Mouse (Mus musculus) CH12.LX (cell line): Measurements from ENCODE around the gene Pdzd8. TPM values are rescaled to one million over a fixed set of nuclear protein-coding genes. Genes with fewer than 3 reads are reported as not detected.
A peak's percentile ranks its signal among the peaks of the same experiment; 100 is the strongest.

Experiments
- DNase-seq: peaks from one replicate; pipeline ENCODE4 v3.0.0-alpha.2; 2013; ENCODE audit errors: extremely low read depth
- H3K27ac ChIP-seq: 2 replicates; pipeline ENCODE4 v1.5.1; 2012; ENCODE audit warnings: low read depth, mild to moderate bottlenecking, control low read depth, moderate library complexity; ENCODE audit not compliant: insufficient read depth
- H3K27me3 ChIP-seq: replicated peaks from 2 replicates; pipeline ENCODE3; 2012; ENCODE audit warnings: inconsistent platforms
- H3K36me3 ChIP-seq, 2 experiments: replicated peaks in 1 of 2; 2 replicates each; pipeline versions ENCODE3 to v1.6.1; 2012; ENCODE audit warnings: inconsistent platforms in 1 of 2, low read length in 1 of 2, mild to moderate bottlenecking in 1 of 2, mixed read lengths in 1 of 2, moderate library complexity in 1 of 2; ENCODE audit not compliant: control insufficient read depth in 1 of 2, insufficient read depth in 1 of 2
- H3K4me1 ChIP-seq, 2 experiments: 2 replicates each; pipeline ENCODE4 v1.6.1; 2012; ENCODE audit warnings: inconsistent platforms in 1 of 2, moderate library complexity in 1 of 2; ENCODE audit not compliant: insufficient read depth in 2 of 2, control insufficient read depth in 1 of 2
- H3K4me2 ChIP-seq: 2 replicates; pipeline ENCODE4 v1.6.1; 2012; ENCODE audit warnings: low read depth, mild to moderate bottlenecking, control low read depth; ENCODE audit not compliant: poor library complexity, insufficient read depth, severe bottlenecking
- H3K4me3 ChIP-seq, 3 experiments: fragments of 150-350 bp in 1 of 3; sonication (generic) in 1 of 3; replicated peaks in 1 of 3; 2 replicates each; pipeline versions ENCODE3 to v1.5.1; 2011 to 2012; ENCODE audit warnings: low read depth in 2 of 3, low read length in 2 of 3, mild to moderate bottlenecking in 2 of 3, moderate library complexity in 2 of 3, control low read depth in 1 of 3, improper control_type of control experiment in 1 of 3, inconsistent platforms in 1 of 3, mixed read lengths in 1 of 3; ENCODE audit not compliant: poor library complexity in 1 of 3
- H3K79me2 ChIP-seq: replicated peaks from 2 replicates; pipeline ENCODE4 v1.6.1; 2012; ENCODE audit warnings: mild to moderate bottlenecking, moderate library complexity; ENCODE audit not compliant: control insufficient read depth, poor library complexity, insufficient read depth, severe bottlenecking; ENCODE audit errors: extremely low read depth
- H3K9ac ChIP-seq: 2 replicates; pipeline ENCODE4 v1.6.1; 2012; ENCODE audit warnings: low read depth, mild to moderate bottlenecking, control low read depth, moderate library complexity; ENCODE audit not compliant: insufficient read depth
- H3K9me3 ChIP-seq: replicated peaks from 2 replicates; pipeline ENCODE3; 2012; ENCODE audit warnings: low read length, inconsistent platforms, mixed read lengths
- CHD1 ChIP-seq: IDR thresholded peaks from 2 replicates; pipeline ENCODE4 v1.6.1; 2012; ENCODE audit warnings: low read depth, low read length, improper control_type of control experiment, inconsistent platforms
- CHD2 ChIP-seq: IDR thresholded peaks from 2 replicates; pipeline ENCODE4 v1.6.1; 2011; ENCODE audit warnings: low read length, improper control_type of control experiment
- CTCF ChIP-seq, 2 experiments: IDR thresholded peaks in 1 of 2; conservative IDR thresholded peaks in 1 of 2; 2 replicates each; pipeline ENCODE4 v1.5.1; 2011 to 2012; ENCODE audit warnings: low read depth in 2 of 2, low read length in 2 of 2, improper control_type of control experiment in 1 of 2, inconsistent platforms in 1 of 2, mild to moderate bottlenecking in 1 of 2, moderate library complexity in 1 of 2
- ELF1 ChIP-seq: IDR thresholded peaks from 2 replicates; pipeline ENCODE4 v1.6.1; 2014; ENCODE audit warnings: low read depth, mild to moderate bottlenecking, inconsistent platforms, low read length, improper control_type of control experiment
- JUND ChIP-seq: conservative IDR thresholded peaks from 2 replicates; pipeline ENCODE4 v1.6.1; 2011; ENCODE audit warnings: low read depth, low read length, improper control_type of control experiment
- MAFK ChIP-seq: IDR thresholded peaks from 2 replicates; pipeline ENCODE4 v1.6.1; 2011; ENCODE audit warnings: low read length, improper control_type of control experiment; ENCODE audit not compliant: insufficient replicate concordance
- MAZ ChIP-seq: IDR thresholded peaks from 2 replicates; pipeline ENCODE4 v1.6.1; 2012; ENCODE audit warnings: low read depth, mild to moderate bottlenecking, inconsistent platforms, low read length, improper control_type of control experiment, moderate library complexity
- MXI1 ChIP-seq: IDR thresholded peaks from 2 replicates; pipeline ENCODE4 v1.6.1; 2011; ENCODE audit warnings: mild to moderate bottlenecking, low read depth, low read length, improper control_type of control experiment
- NELFE ChIP-seq: IDR thresholded peaks from 2 replicates; pipeline ENCODE4 v1.6.1; 2011; ENCODE audit warnings: low read depth, low read length, improper control_type of control experiment
- POLR2A ChIP-seq: IDR thresholded peaks from 2 replicates; pipeline ENCODE4 v1.6.1; 2011; ENCODE audit warnings: low read depth, mild to moderate bottlenecking, improper control_type of control experiment, low read length
- POLR2AphosphoS2 ChIP-seq: IDR thresholded peaks from 2 replicates; pipeline ENCODE4 v1.6.1; 2011; ENCODE audit warnings: low read depth, low read length, improper control_type of control experiment
- RCOR1 ChIP-seq: conservative IDR thresholded peaks from 2 replicates; pipeline ENCODE4 v1.6.1; 2012; ENCODE audit warnings: low read depth, mild to moderate bottlenecking, inconsistent platforms, low read length, improper control_type of control experiment
- SIN3A ChIP-seq: IDR thresholded peaks from 2 replicates; pipeline ENCODE4 v1.6.1; 2012; ENCODE audit warnings: low read length, improper control_type of control experiment, inconsistent platforms
- SMC3 ChIP-seq: IDR thresholded peaks from 2 replicates; pipeline ENCODE4 v1.6.1; 2011; ENCODE audit warnings: low read depth, low read length, improper control_type of control experiment
- TBP ChIP-seq: conservative IDR thresholded peaks from 2 replicates; pipeline ENCODE4 v1.6.1; 2011; ENCODE audit warnings: low read depth, low read length, improper control_type of control experiment
- TCF12 ChIP-seq: IDR thresholded peaks from 2 replicates; pipeline ENCODE4 v1.6.1; 2014; ENCODE audit warnings: low read depth, mild to moderate bottlenecking, inconsistent platforms, low read length, improper control_type of control experiment
- USF2 ChIP-seq: conservative IDR thresholded peaks from 2 replicates; pipeline ENCODE4 v1.6.1; 2011; ENCODE audit warnings: low read depth, low read length, improper control_type of control experiment
- ZMIZ1 ChIP-seq: IDR thresholded peaks from 2 replicates; pipeline ENCODE4 v1.6.1; 2012; ENCODE audit warnings: low read depth, mild to moderate bottlenecking, inconsistent platforms, low read length, improper control_type of control experiment
- dilution Hi-C: fragments of 300-500 bp; cut with MboI; formaldehyde crosslinking; loops from 2 replicates; pipeline ENCODE4 v1.14.3; 2020; ENCODE audit warnings: low sequenced_read_pairs; ENCODE audit not compliant: extremely low pct_unique_long_range_greater_than_20kb, extremely low pct_ligation_motif_present
- in situ Hi-C: fragments of 300-500 bp; cut with MboI; formaldehyde crosslinking; loops from 3 replicates; pipeline ENCODE4 v1.14.3; 2019; ENCODE audit warnings: low sequenced_read_pairs, low pct_ligation_motif_present, low pct_unique_long_range_greater_than_20kb, mixed read lengths
- polyA plus RNA-seq: library from polyadenylated mRNA; unstranded; fragments of >175 nt; gene quantifications from 2 replicates; pipeline ENCODE4 v1.2.1, GENCODE M21; 2012; ENCODE audit warnings: low read depth; ENCODE audit not compliant: insufficient read length
- total RNA-seq, 2 experiments: library from RNA; depleted of rRNA; stranded (reverse); fragments of 300-350 nt in 1 of 2; fragments of >200 nt in 1 of 2; gene quantifications; 2 replicates each; pipeline ENCODE4 v1.2.3; 2012 to 2014

Pdzd8 gene
- total and polyA plus RNA-seq, 3 experiments, result 14.5 to 22.8 (median 20.2) TPM

DNA sequence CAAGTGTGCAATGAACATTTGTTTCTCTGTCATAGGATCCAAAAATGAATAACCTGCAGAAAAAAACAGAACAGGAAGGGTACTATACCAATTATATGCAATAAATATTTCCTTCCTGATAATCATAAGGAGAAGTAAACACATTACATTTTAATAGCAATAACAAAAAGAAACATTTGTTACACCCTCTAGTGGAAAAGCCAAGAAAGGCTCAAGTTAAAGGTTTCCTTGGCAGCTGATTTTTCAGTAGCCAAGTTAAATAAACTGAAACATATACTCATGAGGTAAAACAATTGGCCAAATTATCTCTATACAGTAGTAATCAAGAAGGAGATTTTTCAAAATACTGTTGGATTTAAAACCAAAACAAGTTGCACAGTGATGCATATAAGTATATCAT is 30.3 kb downstream of the Pdzd8 start:
- dilution Hi-C loops (no loop called here), in situ Hi-C loops (no loop called here)
- Histone ChIP-seq H3K27ac (no peak overlapping the region), H3K9ac (no peak overlapping the region), H3K4me1 (peaks cover 0 to 11% of the 10 kb centered on the region in 2 experiments; a peak in 2 of 4 replicates), H3K27me3 (no peaks in the 10 kb centered on the region), H3K4me3 (no peak overlapping the region), H3K9me3 (no peaks in the 10 kb centered on the region), H3K79me2 (peaks cover 7% of the 10 kb centered on the region; the same call in 1 of the 2 replicates), H3K36me3 (peaks cover 16 to 42% of the 10 kb centered on the region in 2 experiments), H3K4me2 (no peak overlapping the region)
- no peak for DNase-seq
- TF ChIP-seq SMC3 (no peak), CTCF (conservative IDR thresholded peaks at IDR 0.05 in 1 of 2, IDR thresholded peaks at IDR 0.05 in 1 of 2; ENCODE audit: low read depth in 2 of 2, low read length in 2 of 2) (peak in 1 of 2 experiments; percentile 27; a peak in 2 of 4 replicates)

- peaks cover 0 to 24% of the 10 kb centered on the region in 2 experiments for H3K36me3 ChIP-seq
- no peaks in the 10 kb centered on the region for H3K79me2 ChIP-seq
- no peak overlapping the region for H3K27ac ChIP-seq
- no peak overlapping the region for H3K9ac ChIP-seq
- TF ChIP-seq CHD2 (no peak), RCOR1 (no peak), CHD1 (no peak), NELFE (no peak), MAFK (no peak), MXI1 (no peak), POLR2A (no peak), POLR2AphosphoS2 (no peak), SIN3A (no peak), ELF1 (no peak), TBP (no peak), TCF12 (no peak), MAZ (no peak), JUND (no peak), ZMIZ1 (no peak), USF2 (no peak)
- no peak overlapping the region for H3K4me2 ChIP-seq
- in situ Hi-C loops (no loop called here), dilution Hi-C loops (no loop called here)
- H3K9me3 ChIP-seq, result no peaks in the 10 kb centered on the region
- H3K27me3 ChIP-seq, result no peaks in the 10 kb centered on the region
- no peaks in the 10 kb centered on the region for H3K4me1 ChIP-seq
- no peak for DNase-seq
- H3K4me3 ChIP-seq, result no peak overlapping the region
Observed at GRCm38 (mm10) chr19:59292183-59292839, 53.3 kb downstream of the Pdzd8 start.
